Mouse (Mus musculus) heart, postnatal 0 days (tissue): Measurements from ENCODE around the gene Tanc1.

Experiments used
- CTCF ChIP-seq: IDR thresholded peaks from 2 replicates; pipeline ENCODE4 v1.5.1; 2016; ENCODE audit warnings: antibody characterized with exemption, control low read depth, low read depth
- EP300 ChIP-seq: IDR thresholded peaks from 2 replicates; pipeline ENCODE4 v1.6.1; 2016; ENCODE audit warnings: antibody characterized with exemption, low read depth

DNA sequence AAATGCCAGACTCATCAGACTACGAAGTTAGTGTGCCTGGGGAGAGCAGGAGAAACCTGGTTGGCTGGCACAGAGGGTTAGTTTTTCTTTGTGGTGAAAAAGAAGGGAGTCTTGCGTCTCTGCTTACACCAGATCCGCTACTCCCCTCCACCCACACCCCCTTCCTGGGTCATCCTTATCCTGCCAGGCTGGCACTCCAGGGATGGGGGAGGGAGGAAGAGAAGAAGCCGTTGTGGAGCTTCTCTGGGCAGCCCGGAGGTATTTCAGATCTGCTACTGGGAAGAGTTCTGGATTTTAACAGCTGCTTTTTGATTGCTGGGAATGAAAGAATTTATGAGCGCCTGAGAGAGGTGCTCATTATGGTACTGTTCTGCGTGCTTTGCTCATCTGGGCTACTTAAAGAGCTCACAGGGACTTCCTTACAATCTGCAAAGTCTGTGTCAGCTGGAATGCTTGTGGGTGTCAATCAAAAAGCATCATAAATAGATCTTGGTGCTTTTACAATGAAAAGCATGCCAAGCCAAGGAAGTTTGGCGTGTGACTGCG lies 1.7 kb downstream of the Tanc1 start:
- TF ChIP-seq CTCF (no peak), EP300 (no peak)
